Mouse (Mus musculus): ENCODE results near the gene Ankrd54. TPM values are rescaled to one million over a fixed set of nuclear protein-coding genes. Genes with fewer than 3 reads are reported as not detected.
"Not testable (repeated sequence)": the region's sequence is repeated elsewhere in the genome, so short reads cannot be mapped to it uniquely, and the experiment has no call there.

Ankrd54 gene
- total RNA-seq, 2 experiments from 2014 or later = 17.3 to 18.8 TPM

- no peak for ATAC-seq (replicated peaks; ENCODE audit: poor library complexity)
Observed at GRCm38 (mm10) chr15:79042721-79043491, 19.8 kb downstream of the Ankrd54 start.

GRCm38 (mm10) chr15:79041585-79041984 lies 21.1 kb downstream of the Ankrd54 start, which contains the start of gene Galr3:
Gene Galr3, plus strand, starts transcription at chr15:79041885.
- no peak for ATAC-seq (replicated peaks; ENCODE audit: poor library complexity)

DNA sequence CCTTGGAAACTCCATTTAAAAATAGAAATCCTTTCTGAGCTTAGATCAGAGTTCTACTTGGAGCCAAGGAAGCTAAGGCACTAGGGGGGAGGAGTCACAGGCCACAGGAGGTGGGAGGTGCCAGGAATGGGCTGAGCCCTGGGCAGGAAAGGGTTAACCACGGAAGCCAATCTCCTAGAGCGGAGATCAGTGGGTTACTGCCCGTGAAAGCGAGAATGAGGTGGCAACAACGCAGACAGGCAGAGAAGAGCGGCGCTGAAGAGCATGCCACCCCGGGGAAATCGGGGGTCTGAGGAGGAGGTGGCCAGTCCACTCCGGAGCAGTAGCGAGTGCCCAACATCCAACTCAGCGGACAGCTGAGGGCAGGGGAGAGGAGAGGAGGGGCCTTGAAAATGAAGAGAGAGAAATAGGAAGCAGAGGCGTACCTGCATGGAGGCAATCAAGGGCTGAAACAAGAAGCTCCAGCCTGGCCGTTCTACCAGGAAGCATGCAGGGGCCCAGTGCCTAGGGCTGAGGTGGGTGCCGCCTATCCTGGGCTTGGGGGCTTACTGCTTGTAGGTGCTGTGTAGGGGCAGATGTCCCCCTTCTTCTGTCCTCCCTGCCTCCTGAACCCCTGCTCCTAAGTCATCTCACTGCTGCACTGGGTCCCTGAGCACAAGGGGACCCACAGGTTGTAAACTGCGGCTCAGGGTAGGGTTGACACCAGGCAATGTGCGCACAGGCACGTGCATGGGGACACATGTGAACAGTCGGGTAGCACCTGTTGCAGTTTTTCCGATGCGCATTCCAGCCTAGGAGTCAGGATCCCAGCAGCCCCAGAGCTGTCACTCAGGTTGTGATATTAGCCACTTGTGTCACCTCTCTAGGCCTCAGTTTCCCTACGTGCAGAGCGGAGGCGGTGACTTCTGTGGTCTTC lies 21.9 kb downstream of the Ankrd54 start:
- peak; percentile 32 for ATAC-seq (replicated peaks; ENCODE audit: poor library complexity)

- peak; percentile 91 for ATAC-seq (replicated peaks; ENCODE audit: poor library complexity)
Observed at GRCm38 (mm10) chr15:79038853-79039252, 23.8 kb downstream of the Ankrd54 start.

GRCm38 (mm10) chr15:79038331-79038730 lies 24.4 kb downstream of the Ankrd54 start:
- ATAC-seq (replicated peaks; ENCODE audit: poor library complexity) = no peak

- ATAC-seq (replicated peaks; ENCODE audit: poor library complexity) = peak; percentile 51
Observed at GRCm38 (mm10) chr15:79037913-79038328, 24.8 kb downstream of the Ankrd54 start.

GRCm38 (mm10) chr15:79031908-79032307 lies 30.8 kb downstream of the Ankrd54 start:
- not testable (repeated sequence) for ATAC-seq (replicated peaks; ENCODE audit: poor library complexity)

DNA sequence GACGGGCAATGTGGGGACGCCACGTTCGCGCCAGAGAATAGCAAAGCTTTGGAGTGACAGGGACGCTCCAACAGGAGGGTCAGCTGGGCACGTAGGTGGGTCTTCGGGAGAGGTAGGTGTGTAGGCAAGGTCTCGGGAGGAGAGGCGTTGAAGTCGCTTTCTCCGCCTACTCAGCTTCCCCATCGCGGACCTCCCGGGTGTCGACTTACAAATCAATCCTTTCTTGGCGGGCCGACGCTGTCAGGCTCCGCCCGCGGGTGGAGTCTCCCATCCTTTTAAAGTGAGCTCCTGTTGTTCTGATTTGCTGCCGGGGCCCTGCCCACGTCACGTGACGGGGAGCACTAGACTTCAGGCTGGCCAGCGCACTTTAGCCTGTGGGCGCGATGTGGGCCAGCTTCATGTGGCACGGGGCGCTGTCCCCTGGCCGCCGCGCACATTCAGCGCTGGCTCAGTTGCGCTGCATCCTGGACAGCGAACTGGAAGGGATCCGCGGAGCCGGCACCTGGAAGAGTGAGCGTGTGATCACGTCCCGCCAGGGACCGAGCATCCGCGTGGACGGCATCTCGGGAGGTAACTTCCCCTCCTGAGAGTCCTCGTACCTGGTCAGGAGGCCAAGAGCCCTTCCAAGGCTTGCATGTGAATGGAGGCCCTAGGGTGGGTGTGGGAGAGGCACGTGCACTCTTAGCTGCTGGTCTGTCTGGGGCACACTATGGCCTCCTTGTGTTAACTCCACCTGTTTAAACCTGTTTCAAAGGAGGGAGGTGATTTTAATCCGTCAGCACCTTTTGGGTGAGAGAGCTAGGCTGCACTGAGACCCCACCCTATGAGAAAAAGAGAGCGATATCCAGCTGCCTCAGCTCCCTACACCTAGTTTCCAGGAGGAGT lies 31.9 kb downstream of the Ankrd54 start:
- peak; percentile 64 for ATAC-seq (replicated peaks; ENCODE audit: poor library complexity)

DNA sequence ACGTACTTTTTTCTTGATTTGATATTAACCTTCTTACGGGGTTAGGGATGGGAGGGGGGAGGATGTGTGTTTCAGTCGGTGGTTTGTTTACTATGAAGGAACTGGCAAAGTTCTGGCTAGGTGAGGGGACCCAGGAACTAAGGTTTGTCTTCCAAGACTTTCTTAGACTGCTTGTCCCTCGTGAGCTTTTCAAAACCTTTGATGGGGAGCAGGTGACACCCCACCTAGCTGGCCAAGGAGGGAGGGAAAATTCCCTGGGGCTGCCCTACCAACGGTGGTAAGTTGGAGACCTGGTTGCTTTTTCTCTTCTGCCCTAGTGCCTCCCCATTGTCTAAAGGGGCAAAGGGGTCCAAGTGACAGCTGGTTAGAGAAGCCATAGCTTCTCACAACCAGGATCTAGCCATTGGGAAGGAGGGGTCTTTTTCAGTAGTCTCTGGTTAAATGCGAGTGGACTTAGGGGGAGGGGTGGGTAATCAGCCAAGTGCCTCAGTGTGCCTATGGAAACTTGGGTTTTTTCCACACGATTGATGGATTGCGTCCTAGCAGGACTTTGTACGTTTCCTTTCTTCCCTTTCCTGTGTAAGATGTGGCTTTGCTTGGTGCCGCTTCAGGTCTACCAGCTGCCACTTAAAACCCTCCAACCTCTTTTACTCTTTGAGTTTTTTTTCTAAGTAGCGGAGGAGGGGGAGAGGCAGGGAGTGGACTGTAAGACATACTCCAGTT lies 33.0 kb downstream of the Ankrd54 start:
- ATAC-seq (replicated peaks; ENCODE audit: poor library complexity) = no peak

GRCm38 (mm10) chr15:79028823-79029484 lies 33.7 kb downstream of the Ankrd54 start:
- no peak for ATAC-seq (replicated peaks; ENCODE audit: poor library complexity)

GRCm38 (mm10) chr15:79028237-79028738 lies 34.4 kb downstream of the Ankrd54 start, which contains the start of gene H1f0:
Gene H1f0, plus strand, starts transcription at chr15:79028450.
- ATAC-seq (replicated peaks; ENCODE audit: poor library complexity) = peak; percentile 85

DNA sequence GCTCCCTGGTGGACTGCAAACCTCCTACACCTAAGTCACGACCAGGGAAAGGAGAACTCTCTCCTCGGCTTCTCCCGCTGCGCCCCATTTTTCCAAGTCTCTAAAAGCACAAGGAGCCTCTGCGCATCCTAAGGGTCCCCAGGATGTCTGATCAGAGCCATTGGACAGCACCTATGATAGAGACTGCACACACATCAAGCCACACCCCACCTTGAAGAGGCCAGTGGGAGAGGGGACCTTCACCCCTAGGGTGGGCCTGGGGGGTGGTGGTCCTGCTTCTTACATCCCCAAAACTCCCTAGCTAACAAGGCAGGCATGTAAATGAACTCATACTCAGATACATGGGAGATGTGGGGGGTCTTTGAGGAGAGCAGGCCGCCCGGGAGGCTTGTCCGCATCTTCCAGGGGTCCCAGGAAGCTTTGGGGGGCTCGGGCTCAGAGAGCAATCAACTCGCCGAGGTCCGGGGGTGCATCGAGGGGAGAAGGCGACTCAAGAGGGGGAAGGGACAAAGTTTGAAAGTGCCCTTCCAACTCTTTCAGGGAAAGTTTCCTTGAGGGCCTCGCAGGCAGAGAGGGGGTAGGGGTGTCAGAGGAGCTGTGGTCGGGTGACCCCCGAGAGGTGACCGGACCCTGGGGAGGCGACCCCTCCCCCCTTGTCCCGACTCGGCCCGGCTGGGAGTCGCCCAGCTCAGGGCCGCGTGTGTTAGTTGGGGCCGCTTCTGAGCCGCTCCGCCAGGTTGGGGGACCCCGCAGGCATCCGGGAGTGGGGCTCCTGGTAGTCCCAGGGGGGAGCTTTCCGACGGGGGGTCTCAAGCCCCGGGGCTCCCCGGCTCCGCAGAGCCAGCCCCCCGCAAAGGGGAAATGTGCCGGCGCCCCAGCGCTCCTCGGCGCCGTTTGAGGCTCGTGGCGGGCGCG lies 35.1 kb downstream of the Ankrd54 start:
- ATAC-seq (replicated peaks; ENCODE audit: poor library complexity) = no peak

- no peak for ATAC-seq (replicated peaks; ENCODE audit: poor library complexity)
Observed at GRCm38 (mm10) chr15:79026511-79027290, 36.0 kb downstream of the Ankrd54 start.

- ATAC-seq (replicated peaks; ENCODE audit: poor library complexity) = no peak
Observed at GRCm38 (mm10) chr15:79025687-79026308, 36.9 kb downstream of the Ankrd54 start.

DNA sequence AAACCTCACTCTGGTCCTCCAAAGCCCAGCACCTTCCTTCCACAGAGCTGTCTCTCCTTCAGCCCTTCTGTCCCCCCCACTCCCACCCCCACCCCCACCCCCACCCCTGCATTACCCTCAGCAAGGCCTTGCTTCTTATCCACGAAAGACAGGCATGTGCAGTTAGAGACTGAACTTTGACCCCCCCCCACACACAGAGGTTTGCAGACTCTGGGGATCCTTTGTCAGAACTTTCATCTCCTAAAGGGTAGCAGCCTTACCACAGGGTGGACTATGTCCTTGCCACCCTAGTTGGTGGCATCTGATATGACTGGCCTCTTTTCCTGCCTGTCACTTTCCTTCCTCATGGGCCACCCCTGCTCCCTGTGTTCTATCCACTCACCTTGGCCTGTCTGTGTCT lies 39.3 kb downstream of the Ankrd54 start:
- ATAC-seq (replicated peaks; ENCODE audit: poor library complexity) = no peak

GRCm38 (mm10) chr15:79022671-79023230 lies 39.9 kb downstream of the Ankrd54 start:
- no peak for ATAC-seq (replicated peaks; ENCODE audit: poor library complexity)

GRCm38 (mm10) chr15:79018886-79019285 lies 43.8 kb downstream of the Ankrd54 start:
- no peak for ATAC-seq (replicated peaks; ENCODE audit: poor library complexity)
